Mouse (Mus musculus) midbrain, embryonic 10.5 days (tissue): Measurements from ENCODE around the gene Prpsap2. TPM values are rescaled to one million over a fixed set of nuclear protein-coding genes. Genes with fewer than 3 reads are reported as not detected.
"Not testable (repeated sequence)": the region's sequence is repeated elsewhere in the genome, so short reads cannot be mapped to it uniquely, and the experiment has no call there.

Source experiments
- DNase-seq: peaks from one replicate; pipeline ENCODE4 v3.0.0-alpha.2; 2017; ENCODE audit warnings: low spot score
- H3K27ac ChIP-seq: fragments of 300-500 bp; sonication (generic); replicated peaks from 2 replicates; pipeline ENCODE4 v1.5.1; 2016; ENCODE audit warnings: mild to moderate bottlenecking
- H3K27me3 ChIP-seq: fragments of 300-500 bp; sonication (generic); 2 replicates; pipeline ENCODE4 v1.6.1; 2016; ENCODE audit warnings: low read depth, mild to moderate bottlenecking; ENCODE audit not compliant: poor library complexity, severe bottlenecking
- H3K36me3 ChIP-seq: fragments of 300-500 bp; sonication (generic); 2 replicates; pipeline ENCODE4 v1.6.1; 2016; ENCODE audit warnings: mild to moderate bottlenecking, moderate library complexity
- H3K4me1 ChIP-seq: fragments of 300-500 bp; sonication (generic); 2 replicates; pipeline ENCODE4 v1.6.1; 2016
- H3K4me3 ChIP-seq: fragments of 300-500 bp; sonication (generic); 2 replicates; pipeline ENCODE4 v1.5.1; 2016; ENCODE audit warnings: mild to moderate bottlenecking, moderate library complexity
- H3K9me3 ChIP-seq: fragments of 300-500 bp; sonication (generic); replicated peaks from 2 replicates; pipeline ENCODE4 v1.6.1; 2016; ENCODE audit warnings: mild to moderate bottlenecking
- WGBS: fragments of 180-500 bp; shearing (Covaris S2); methylation state at CpG from one replicate; pipeline ENCODE4 v1.1.7; 2016; 5-methylcytosine and 5-hydroxymethylcytosine counted together
- polyA plus RNA-seq: library from polyadenylated mRNA; unstranded; fragments of >200 nt; fragmentation: Nextera tagmentation; extraction: Ambion mirVana; gene quantifications from 2 replicates; pipeline ENCODE4 v1.2.1, GENCODE M21; 2016

The Prpsap2 gene
- 47.0 and 49.3 TPM in 2 replicates for polyA plus RNA-seq

- Histone ChIP-seq H3K36me3 (peaks cover 28% of the 10 kb centered on the region), H3K4me1 (peaks cover 11% of the 10 kb centered on the region), H3K27ac (peak within 1 kb of the TSS; percentile 95), H3K27me3 (no peaks in the 10 kb centered on the region), H3K4me3 (peak within 1 kb of the TSS; percentile 75), H3K9me3 (no peaks in the 10 kb centered on the region)
- under 1% methylated on average over 51 of the region's 51 CpGs for WGBS
- peak; percentile 99 for DNase-seq
These were observed at the start of gene Prpsap2 for GRCm38 (mm10) chr11:61761584-61762407. Prpsap2 (minus strand) TSS chr11:61762088.

GRCm38 (mm10) chr11:61809793-61810192 lies 47.9 kb upstream of the Prpsap2 start:
- DNase-seq: peak; percentile 16
- Histone ChIP-seq H3K4me3 (no peak overlapping the region), H3K9me3 (no peaks in the 10 kb centered on the region), H3K27ac (no peak overlapping the region; the same call in 1 of the 2 replicates), H3K36me3 (peaks cover 81% of the 10 kb centered on the region), H3K4me1 (peaks cover 6% of the 10 kb centered on the region), H3K27me3 (no peaks in the 10 kb centered on the region)
- 28% methylated on average over 4 of the region's 4 CpGs for WGBS

GRCm38 (mm10) chr11:61808551-61809117 lies 46.7 kb upstream of the Prpsap2 start:
- Histone ChIP-seq H3K9me3 (no peaks in the 10 kb centered on the region), H3K36me3 (peaks cover 77% of the 10 kb centered on the region), H3K4me1 (peaks cover 6% of the 10 kb centered on the region), H3K27me3 (no peaks in the 10 kb centered on the region), H3K4me3 (no peak overlapping the region), H3K27ac (no peak overlapping the region)
- DNase-seq: no peak
- WGBS: 91% methylated on average over 2 of the region's 2 CpGs

- no peaks in the 10 kb centered on the region for H3K4me1 ChIP-seq
- H3K27me3 ChIP-seq: no peaks in the 10 kb centered on the region
- no peaks in the 10 kb centered on the region for H3K9me3 ChIP-seq
- WGBS: 90% methylated on average over 1 of the region's 1 CpGs
- H3K36me3 ChIP-seq: peaks cover 56% of the 10 kb centered on the region
- no peak overlapping the region for H3K27ac ChIP-seq
- H3K4me3 ChIP-seq: no peak overlapping the region
- no peak for DNase-seq
These were observed 31.6 kb upstream of the Prpsap2 start for GRCm38 (mm10) chr11:61793441-61793840.

- Histone ChIP-seq H3K4me3 (no peak overlapping the region), H3K27ac (no peak overlapping the region), H3K4me1 (no peaks in the 10 kb centered on the region), H3K9me3 (no peaks in the 10 kb centered on the region), H3K27me3 (no peaks in the 10 kb centered on the region), H3K36me3 (peaks cover 78% of the 10 kb centered on the region)
- WGBS: 100% methylated on average over 1 of the region's 1 CpGs
- no peak for DNase-seq
These were observed 26.7 kb upstream of the Prpsap2 start for GRCm38 (mm10) chr11:61788550-61788949.

GRCm38 (mm10) chr11:61782526-61782925 lies 20.6 kb upstream of the Prpsap2 start:
- H3K27me3 ChIP-seq, H3K4me1 ChIP-seq, DNase-seq, H3K27ac ChIP-seq, H3K4me3 ChIP-seq, H3K9me3 ChIP-seq: not testable (repeated sequence)
- 91% methylated on average over 3 of the region's 3 CpGs for WGBS
- H3K36me3 ChIP-seq: peaks cover 75% of the 10 kb centered on the region

GRCm38 (mm10) chr11:61774551-61775149 lies 12.8 kb upstream of the Prpsap2 start:
- H3K27ac ChIP-seq: no peak overlapping the region
- H3K9me3 ChIP-seq: no peaks in the 10 kb centered on the region
- 90% methylated on average over 4 of the region's 4 CpGs for WGBS

GRCm38 (mm10) chr11:61760518-61760917 lies 1.4 kb downstream of the Prpsap2 start:
- peak; percentile 22 for DNase-seq
- Histone ChIP-seq H3K9me3 (no peaks in the 10 kb centered on the region), H3K27ac (no peak overlapping the region), H3K27me3 (no peaks in the 10 kb centered on the region), H3K4me1 (peaks cover 11% of the 10 kb centered on the region), H3K4me3 (peak overlapping the region; percentile 75), H3K36me3 (peaks cover 41% of the 10 kb centered on the region)
- WGBS: 83% methylated on average over 5 of the region's 5 CpGs

More at GRCm38 (mm10) chr11:61774551-61775149, 12.8 kb upstream of the Prpsap2 start:
- Histone ChIP-seq H3K4me1 (no peaks in the 10 kb centered on the region), H3K36me3 (peaks cover 53% of the 10 kb centered on the region), H3K27me3 (no peaks in the 10 kb centered on the region), H3K4me3 (no peak overlapping the region)
- DNase-seq: no peak

GRCm38 (mm10) chr11:61757151-61757550 lies 4.7 kb downstream of the Prpsap2 start:
- Histone ChIP-seq H3K27ac (no peak overlapping the region), H3K27me3 (no peaks in the 10 kb centered on the region), H3K36me3 (peaks cover 73% of the 10 kb centered on the region), H3K4me3 (no peak overlapping the region), H3K4me1 (peaks cover 11% of the 10 kb centered on the region), H3K9me3 (no peaks in the 10 kb centered on the region)
- DNase-seq: no peak
- WGBS: 85% methylated on average over 2 of the region's 2 CpGs

GRCm38 (mm10) chr11:61751612-61752011 lies 10.3 kb downstream of the Prpsap2 start:
- H3K9me3 ChIP-seq: no peaks in the 10 kb centered on the region
- DNase-seq: no peak
- H3K27me3 ChIP-seq: no peaks in the 10 kb centered on the region
- H3K4me3 ChIP-seq: no peak overlapping the region
- WGBS: 84% methylated on average over 5 of the region's 5 CpGs
- no peak overlapping the region for H3K27ac ChIP-seq
- H3K36me3 ChIP-seq: peaks cover 96% of the 10 kb centered on the region
- no peaks in the 10 kb centered on the region for H3K4me1 ChIP-seq

- Histone ChIP-seq H3K27me3 (no peaks in the 10 kb centered on the region), H3K36me3 (peaks cover 98% of the 10 kb centered on the region)
- WGBS: 73% methylated on average over 3 of the region's 3 CpGs
These were observed 14.7 kb downstream of the Prpsap2 start for GRCm38 (mm10) chr11:61747161-61747560.

GRCm38 (mm10) chr11:61745781-61746180 lies 16.1 kb downstream of the Prpsap2 start:
- H3K36me3 ChIP-seq: peaks cover 98% of the 10 kb centered on the region
- no peaks in the 10 kb centered on the region for H3K27me3 ChIP-seq
- H3K27ac ChIP-seq: no peak overlapping the region
- H3K4me3 ChIP-seq: no peak overlapping the region
- H3K4me1 ChIP-seq: no peaks in the 10 kb centered on the region; the same call in 1 of the 2 replicates
- H3K9me3 ChIP-seq: no peaks in the 10 kb centered on the region
- 94% methylated on average over 9 of the region's 9 CpGs for WGBS
- no peak for DNase-seq

More at GRCm38 (mm10) chr11:61747161-61747560, 14.7 kb downstream of the Prpsap2 start:
- H3K4me1 ChIP-seq: no peaks in the 10 kb centered on the region; the same call in 1 of the 2 replicates
- no peak overlapping the region for H3K27ac ChIP-seq
- H3K9me3 ChIP-seq: no peaks in the 10 kb centered on the region
- H3K4me3 ChIP-seq: no peak overlapping the region
- no peak for DNase-seq
